8 mouse cellular contexts compared by ENCODE assay signal in genomic region chr1:144004741-144005140, GRCm38 (mm10). TPM values are rescaled to one million over a fixed set of nuclear protein-coding genes. Genes with fewer than 3 reads are reported as not detected.
DNase-seq lines count a peak whose midpoint lies in the region; ATAC-seq and TF ChIP-seq lines count a peak whose summit lies in the region.

No protein-coding gene starts in this region.

- no peak for DNase-seq in gastrocnemius, adult 2 months
- no peak for DNase-seq in gastrocnemius, postnatal 10 days
- peak; percentile 16 for DNase-seq in 3T3-L1 (ENCODE audit: low read depth, low spot score)
- peak; percentile 56 for DNase-seq in retina, embryonic 14.5 days (ENCODE audit: low spot score)
- DNase-seq in urinary bladder, postnatal 10 days (ENCODE audit: low spot score), result no peak

- no peaks in the 10 kb centered on the region for H3K36me3 ChIP-seq in heart, embryonic 15.5 days
- peaks cover 7% of the 10 kb centered on the region for H3K36me3 ChIP-seq in limb, embryonic 13.5 days

- H3K4me3 ChIP-seq in gastrocnemius, adult 2 months, result peak overlapping the region; percentile 89
- H3K4me3 ChIP-seq in cortical plate, adult 2 months (ENCODE audit: insufficient read depth, low read length), result peak overlapping the region; percentile 90
- peak overlapping the region; percentile 69 for H3K4me3 ChIP-seq in heart, embryonic 15.5 days
- peak overlapping the region; percentile 61 for H3K4me3 ChIP-seq in limb, embryonic 13.5 days

- no peak for ATAC-seq in heart, embryonic 15.5 days (replicated peaks; ENCODE audit: insufficient number of reproducible peaks, insufficient read depth, low FRiP score, low read depth)
- ATAC-seq in limb, embryonic 13.5 days (ENCODE audit: low FRiP score, low read depth), result no peak

- H3K9me3 ChIP-seq in heart, embryonic 15.5 days (replicated peaks), result no peaks in the 10 kb centered on the region
- H3K9me3 ChIP-seq in limb, embryonic 13.5 days, result no peaks in the 10 kb centered on the region

- intact Hi-C loops in gastrocnemius, adult 2 months (cut with DNase I), result loop anchor here (5.0 kb wide), 2 partner anchors 62 to 87 kb away; no protein-coding TSS in a partner anchor

- peak overlapping the region; percentile 90 for H3K27ac ChIP-seq in gastrocnemius, adult 2 months
- H3K27ac ChIP-seq in cortical plate, adult 2 months (ENCODE audit: insufficient read depth, low read length), result peak overlapping the region; percentile 13; the same call in 1 of the 2 replicates
- H3K27ac ChIP-seq in heart, embryonic 15.5 days, result peak overlapping the region; percentile 73
- H3K27ac ChIP-seq in limb, embryonic 13.5 days, result peak overlapping the region; percentile 56

- H3K4me1 ChIP-seq in cortical plate, adult 2 months (ENCODE audit: control insufficient read depth, insufficient read depth, low read length), result no peaks in the 10 kb centered on the region; the same call in 1 of the 2 replicates
- H3K4me1 ChIP-seq in heart, embryonic 15.5 days (replicated peaks), result peaks cover 8% of the 10 kb centered on the region
- H3K4me1 ChIP-seq in limb, embryonic 13.5 days, result peaks cover 16% of the 10 kb centered on the region; the same call in 1 of the 2 replicates

- peak overlapping the region; percentile 93 for H3K4me2 ChIP-seq in heart, embryonic 15.5 days
- peak overlapping the region; percentile 86 for H3K4me2 ChIP-seq in limb, embryonic 13.5 days (replicated peaks)

- H3K9ac ChIP-seq in heart, embryonic 15.5 days, result peak overlapping the region; percentile 70
- peak overlapping the region; percentile 64 for H3K9ac ChIP-seq in limb, embryonic 13.5 days

- TF ChIP-seq CTCF in gastrocnemius, adult 2 months (IDR thresholded peaks at IDR 0.05), result no peak
- TF ChIP-seq CTCF in cortical plate, adult 2 months (IDR thresholded peaks at IDR 0.05; ENCODE audit: extremely low read depth, insufficient read depth, low read length), result no peak

- WGBS in heart, embryonic 15.5 days, result 5% methylated on average over 9 of the region's 9 CpGs
- 4% methylated on average over 9 of the region's 9 CpGs for WGBS in limb, embryonic 13.5 days

- H3K27me3 ChIP-seq in heart, embryonic 15.5 days, result no peaks in the 10 kb centered on the region
- no peaks in the 10 kb centered on the region for H3K27me3 ChIP-seq in limb, embryonic 13.5 days

- TF ChIP-seq POLR2A in cortical plate, adult 2 months (IDR thresholded peaks at IDR 0.05; ENCODE audit: extremely low read depth, insufficient read depth, low read length), result no peak

RNA-seq across cellular contexts. Expression of gene Rgs2, which starts 0.8 kb away (rescaled TPM):
- 1 to 10 TPM; 3.0 to 9.5 TPM for total RNA-seq in gastrocnemius, adult 2 months (2021)
- total RNA-seq in gastrocnemius, postnatal 10 days (2021), result 10 to 100 TPM; 14.1 to 15.7 TPM
- 34.5 and 39.3 TPM in 2 replicates for polyA plus RNA-seq in cortical plate, adult 2 months (2012; rRNA removed)
- polyA plus RNA-seq in heart, embryonic 15.5 days (2015; fragmentation: Nextera tagmentation; extraction: Ambion mirVana), result 28.6 and 30.4 TPM in 2 replicates
- polyA plus RNA-seq in limb, embryonic 13.5 days (2015; fragmentation: Nextera tagmentation; extraction: Ambion mirVana), result 54.2 and 55.2 TPM in 2 replicates

Comparison
In these comparisons a context has a peak if more than half of its experiments do, and no peak if none do; other contexts are left out.
1. DNase-seq: peak in 3T3-L1 (single experiment) and retina, embryonic 14.5 days (single experiment); none in gastrocnemius, adult 2 months (single experiment), gastrocnemius, postnatal 10 days (single experiment) and urinary bladder, postnatal 10 days (single experiment).
2. H3K27ac ChIP-seq: peak in every context shown above with its lines; median percentile 90 in gastrocnemius, adult 2 months; 73 in heart, embryonic 15.5 days; 56 in limb, embryonic 13.5 days; 13 in cortical plate, adult 2 months.
3. Peak in every context shown above with its lines, with median percentiles within 50 percentile points of each other: H3K4me3 ChIP-seq.